Mouse (Mus musculus): ENCODE measurements around the gene Rhoq.

- TF ChIP-seq CTCF (IDR thresholded peaks at IDR 0.05; ENCODE audit: borderline replicate concordance, extremely low read depth, insufficient read depth, insufficient read length) (no peak), POLR2A (IDR thresholded peaks at IDR 0.05; ENCODE audit: borderline replicate concordance, extremely low read depth, insufficient read depth, insufficient read length, poor library complexity, severe bottlenecking) (no peak)
Measured at GRCm38 (mm10) chr17:86919729-86920128, 43.2 kb upstream of the Rhoq start.
